Mouse (Mus musculus) CH12.LX (cell line): ENCODE results near the gene Gm9958.

Experiments used
- CTCF ChIP-seq, 2 experiments: IDR thresholded peaks in 1 of 2; conservative IDR thresholded peaks in 1 of 2; 2 replicates each; pipeline ENCODE4 v1.5.1; 2011 to 2012; ENCODE audit warnings: low read depth in 2 of 2, low read length in 2 of 2, improper control_type of control experiment in 1 of 2, inconsistent platforms in 1 of 2, mild to moderate bottlenecking in 1 of 2, moderate library complexity in 1 of 2
- E2F4 ChIP-seq: IDR thresholded peaks from 2 replicates; pipeline ENCODE4 v1.6.1; 2011; ENCODE audit warnings: low read depth, low read length, improper control_type of control experiment; ENCODE audit not compliant: insufficient replicate concordance
- EP300 ChIP-seq: IDR thresholded peaks from 2 replicates; pipeline ENCODE4 v1.6.1; 2011; ENCODE audit warnings: low read length, improper control_type of control experiment
- JUND ChIP-seq: conservative IDR thresholded peaks from 2 replicates; pipeline ENCODE4 v1.6.1; 2011; ENCODE audit warnings: low read depth, low read length, improper control_type of control experiment
- MAX ChIP-seq: IDR thresholded peaks from 2 replicates; pipeline ENCODE4 v1.6.1; 2011; ENCODE audit warnings: low read length, improper control_type of control experiment
- NELFE ChIP-seq: IDR thresholded peaks from 2 replicates; pipeline ENCODE4 v1.6.1; 2011; ENCODE audit warnings: low read depth, low read length, improper control_type of control experiment
- PAX5 ChIP-seq: IDR thresholded peaks from 2 replicates; pipeline ENCODE4 v1.6.1; 2012; ENCODE audit warnings: low read length, inconsistent platforms, mixed read lengths
- POLR2A ChIP-seq: IDR thresholded peaks from 2 replicates; pipeline ENCODE4 v1.6.1; 2011; ENCODE audit warnings: low read depth, mild to moderate bottlenecking, improper control_type of control experiment, low read length
- TCF12 ChIP-seq: IDR thresholded peaks from 2 replicates; pipeline ENCODE4 v1.6.1; 2014; ENCODE audit warnings: low read depth, mild to moderate bottlenecking, inconsistent platforms, low read length, improper control_type of control experiment

DNA sequence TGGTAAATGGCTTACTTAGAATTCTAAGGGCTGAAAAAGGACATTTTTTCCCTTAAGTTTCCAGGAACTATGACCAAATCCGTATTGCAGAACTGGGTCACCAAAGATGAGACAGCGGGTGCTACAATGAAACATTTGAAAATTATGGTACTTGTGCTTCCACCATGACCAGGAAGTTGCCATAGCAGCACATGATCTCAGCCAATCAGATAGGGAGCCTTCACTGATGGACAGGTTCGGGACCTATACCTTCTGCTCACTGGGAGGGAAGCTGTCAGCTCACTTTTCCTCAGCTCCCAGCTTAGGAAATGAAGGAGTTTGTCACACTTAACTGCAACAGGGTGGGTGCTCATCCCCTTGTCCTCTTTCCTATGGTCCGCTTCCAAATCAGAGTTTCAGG is 29.8 kb downstream of the Gm9958 start:
- no peak for TF ChIP-seq POLR2A
- no peak for TF ChIP-seq E2F4
- no peak for TF ChIP-seq PAX5
- TF ChIP-seq CTCF (conservative IDR thresholded peaks at IDR 0.05 in 1 of 2, IDR thresholded peaks at IDR 0.05 in 1 of 2; ENCODE audit: low read depth in 2 of 2, low read length in 2 of 2) = no peak
- TF ChIP-seq NELFE = no peak
- no peak for TF ChIP-seq JUND
- TF ChIP-seq TCF12 = no peak
- TF ChIP-seq EP300 = no peak
- no peak for TF ChIP-seq MAX
